Mouse (Mus musculus): ENCODE measurements at regions not wholly inside any gene's neighbourhood (a gene's known extent, or its start where the extent isn't known, plus 50 kb on each side); places are given as distances from the start of the nearest gene placed in this dataset.

DNA sequence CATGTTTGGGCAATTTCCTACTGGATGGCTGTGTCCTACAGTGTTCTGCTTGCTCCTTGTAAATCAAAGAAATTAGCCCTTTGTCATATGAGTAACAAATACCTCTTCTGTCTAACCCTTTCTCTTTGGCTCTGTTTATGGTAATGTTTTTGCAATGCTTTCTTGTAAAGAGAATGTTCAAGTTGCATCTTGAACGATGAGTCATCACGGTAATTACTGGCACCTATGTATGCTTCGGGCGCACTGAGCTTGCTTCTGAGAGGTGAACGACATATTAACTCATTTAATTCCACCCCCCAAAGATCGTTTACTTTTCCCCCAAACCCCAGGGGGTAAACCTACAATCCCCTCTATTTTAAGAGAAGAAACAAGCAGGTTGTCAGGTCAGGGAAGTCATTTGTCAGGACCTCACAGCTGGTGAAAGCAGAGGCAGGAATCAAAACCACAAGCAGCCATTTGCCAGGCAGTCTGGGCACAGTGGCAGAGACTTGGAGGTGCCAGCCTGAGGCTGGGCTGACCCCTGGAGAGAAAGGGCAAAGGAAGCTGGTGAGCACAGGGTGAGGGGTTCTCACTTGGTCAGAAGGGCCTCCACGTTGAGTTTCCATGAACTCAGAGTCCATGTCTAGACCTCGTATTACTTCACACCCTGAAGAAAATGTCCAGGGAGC, 87.6 kb upstream of the Atp1a1 start:
- DNase-seq, result no peak

DNA sequence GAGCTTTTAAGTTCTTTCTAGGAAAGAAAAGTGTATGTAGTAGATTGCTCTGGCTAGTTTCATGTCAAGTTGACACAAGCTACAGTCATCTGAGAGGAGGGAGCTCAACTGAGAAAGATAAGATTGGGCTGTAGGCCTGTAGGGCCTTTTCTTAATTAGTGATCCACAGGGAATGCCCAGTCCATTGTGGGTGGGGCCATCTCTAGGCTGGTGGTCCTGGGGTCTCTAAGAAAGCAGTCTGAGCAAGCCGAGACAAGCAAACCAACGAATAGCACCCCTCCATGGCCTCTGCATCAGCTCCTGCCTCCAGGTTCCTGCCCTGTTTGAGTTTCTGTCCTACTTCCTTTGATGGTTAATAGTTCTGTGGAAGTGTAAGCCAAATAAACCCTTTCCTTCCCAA, 86.3 kb upstream of the Atp1a1 start:
- DNase-seq, result no peak

GRCm38 (mm10) chr3:101690222-101690621, 85.7 kb upstream of the Atp1a1 start:
- DNase-seq, result no peak

DNA sequence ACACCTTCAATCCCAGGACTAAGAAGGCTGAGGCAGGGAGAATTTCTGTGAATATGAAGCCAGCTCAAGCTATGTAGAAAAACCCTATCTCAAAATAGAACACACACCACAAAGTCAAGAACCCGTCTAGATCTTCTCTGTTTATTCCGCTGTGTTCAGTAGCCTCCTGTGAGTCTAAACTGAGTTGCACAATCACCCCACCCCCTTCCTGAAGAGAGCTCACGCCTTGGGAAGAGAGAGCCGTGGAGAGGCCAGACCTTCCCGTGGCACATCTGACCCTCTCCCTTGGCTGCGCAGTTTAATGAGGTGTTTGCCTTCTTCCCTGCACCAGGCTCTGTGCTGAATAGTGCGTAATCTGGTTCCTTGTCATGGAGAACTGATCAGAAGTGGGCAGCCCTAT, 80.7 kb upstream of the Atp1a1 start:
- DNase-seq, result no peak

DNA sequence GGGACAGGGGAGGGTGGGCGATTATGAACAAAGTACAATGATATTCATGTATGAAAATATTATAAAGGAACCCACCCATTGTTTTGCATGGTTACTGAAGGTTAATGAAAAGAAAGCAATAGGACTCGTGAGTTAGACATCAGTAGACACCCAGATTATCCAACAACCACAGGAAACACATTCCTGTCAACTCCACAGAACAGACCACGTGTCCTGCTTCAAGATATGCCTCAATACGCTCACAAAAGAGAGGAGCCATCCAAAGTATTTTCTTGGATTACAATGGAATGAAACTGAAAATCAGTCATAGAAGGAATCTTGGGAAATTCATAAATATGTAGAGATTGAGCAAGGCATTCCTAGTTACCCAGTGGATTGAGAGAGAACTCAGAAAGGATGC, 68.5 kb upstream of the Atp1a1 start:
- DNase-seq, result no peak

GRCm38 (mm10) chr3:101670561-101671001, 66.1 kb upstream of the Atp1a1 start:
- DNase-seq, result no peak

DNA sequence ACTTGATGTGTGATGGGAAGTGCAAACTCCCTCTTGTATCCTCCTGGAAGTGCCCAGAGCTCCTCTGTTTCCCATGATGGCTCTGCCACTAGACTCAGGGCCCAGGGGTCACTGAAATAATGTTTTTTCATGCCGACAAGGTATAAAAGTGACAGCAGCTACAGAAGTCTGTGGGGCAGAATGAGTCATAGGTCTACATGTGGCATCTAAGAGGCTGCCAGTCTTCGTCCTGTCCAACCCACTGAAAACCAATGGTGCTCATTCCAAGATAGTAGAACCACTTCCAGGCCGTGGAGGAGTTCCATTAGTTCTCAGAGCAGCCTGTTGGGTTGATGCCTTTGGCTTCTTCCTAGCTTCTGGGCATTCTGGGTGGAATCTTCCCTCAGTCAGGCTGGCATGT, 65.3 kb upstream of the Atp1a1 start:
- no peak for DNase-seq

DNA sequence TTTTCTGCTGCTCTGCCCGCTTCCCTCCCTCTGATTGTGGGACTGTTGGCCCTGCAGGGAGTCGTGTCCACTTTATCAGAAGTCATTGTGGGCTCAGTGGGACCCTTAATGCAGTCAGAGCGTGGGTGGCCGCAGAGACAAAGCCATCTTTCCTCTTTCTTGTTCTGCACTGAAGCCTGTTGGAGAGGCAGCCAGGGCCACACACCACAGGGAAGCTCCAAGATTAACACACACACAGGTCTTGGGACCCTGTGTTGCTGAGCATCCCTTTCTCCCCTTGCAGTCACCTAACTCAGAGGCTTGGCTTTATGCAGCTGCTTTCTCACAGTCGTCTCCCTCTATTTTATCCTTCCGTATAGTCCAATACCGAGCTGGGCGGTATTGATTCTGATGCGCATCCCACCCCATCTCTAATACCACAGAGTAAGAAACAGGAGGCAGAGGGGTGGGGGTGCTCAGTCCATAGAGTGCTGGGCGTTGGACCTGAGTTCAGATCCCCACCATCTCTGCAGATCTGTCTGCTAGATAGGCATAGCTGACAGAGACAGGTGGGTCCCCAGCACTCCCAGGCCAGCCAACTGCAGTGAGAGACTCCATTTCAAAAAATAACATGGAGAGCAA, 63.4 kb upstream of the Atp1a1 start:
- DNase-seq, result no peak

- DNase-seq, result no peak
Observed at GRCm38 (mm10) chr3:101667186-101667585, 62.7 kb upstream of the Atp1a1 start.

DNA sequence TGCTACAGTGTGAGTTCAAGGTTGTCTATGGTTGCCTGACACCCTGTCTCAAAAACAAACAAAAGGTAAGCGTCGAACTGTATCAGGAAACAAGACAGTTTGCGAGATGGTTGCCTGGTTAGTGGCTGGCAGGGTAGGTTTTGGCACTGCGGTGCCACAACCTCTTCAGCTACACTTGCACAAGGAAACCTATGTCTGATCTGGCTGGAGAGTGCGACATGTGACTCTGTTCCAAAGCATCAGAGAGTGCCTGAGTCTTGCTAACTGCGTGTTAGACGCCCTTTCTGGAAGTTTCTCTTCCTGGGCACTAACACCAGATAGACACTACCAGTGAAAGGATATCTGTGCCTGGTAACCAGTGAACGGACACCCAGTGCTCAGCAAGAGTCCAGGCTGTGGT, 62.1 kb upstream of the Atp1a1 start:
- no peak for DNase-seq

DNA sequence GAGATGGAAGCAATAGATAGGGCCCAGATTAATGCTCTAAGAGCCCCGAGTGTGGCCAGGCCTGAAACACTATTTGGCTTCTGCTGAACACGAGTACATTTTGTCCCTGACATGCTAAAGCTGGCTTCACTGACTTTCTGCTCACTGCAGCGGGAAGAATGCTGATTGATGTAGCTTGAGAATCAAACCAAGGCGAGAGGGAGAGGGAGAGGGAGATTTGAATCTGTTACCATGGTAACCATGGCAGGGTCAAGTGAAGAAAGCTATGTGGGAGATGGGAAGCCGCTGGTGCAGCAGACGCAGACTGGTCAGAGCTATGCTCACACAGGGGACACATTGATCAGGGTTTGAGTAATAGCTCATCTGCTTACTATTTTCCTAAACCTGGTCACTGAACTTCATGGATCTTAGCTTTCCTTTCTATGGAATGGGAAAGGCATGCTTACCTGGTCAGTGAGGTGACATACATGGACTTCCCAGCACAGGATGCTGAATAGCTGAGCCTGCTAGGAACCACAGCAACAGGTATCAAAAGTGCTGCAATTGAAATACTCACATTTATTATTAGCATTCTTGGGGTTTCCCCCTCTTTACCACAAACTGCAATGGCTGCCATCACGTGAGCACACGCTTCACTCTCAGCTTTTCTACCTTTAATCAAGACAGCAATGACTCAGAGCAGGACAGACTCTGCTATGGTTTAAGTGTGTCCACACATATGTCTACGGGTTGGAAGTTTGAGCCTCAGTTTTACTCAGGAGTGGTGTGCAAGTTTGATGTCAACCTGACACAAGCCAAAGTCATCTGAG, 56.9 kb upstream of the Atp1a1 start:
- DNase-seq, result no peak

DNA sequence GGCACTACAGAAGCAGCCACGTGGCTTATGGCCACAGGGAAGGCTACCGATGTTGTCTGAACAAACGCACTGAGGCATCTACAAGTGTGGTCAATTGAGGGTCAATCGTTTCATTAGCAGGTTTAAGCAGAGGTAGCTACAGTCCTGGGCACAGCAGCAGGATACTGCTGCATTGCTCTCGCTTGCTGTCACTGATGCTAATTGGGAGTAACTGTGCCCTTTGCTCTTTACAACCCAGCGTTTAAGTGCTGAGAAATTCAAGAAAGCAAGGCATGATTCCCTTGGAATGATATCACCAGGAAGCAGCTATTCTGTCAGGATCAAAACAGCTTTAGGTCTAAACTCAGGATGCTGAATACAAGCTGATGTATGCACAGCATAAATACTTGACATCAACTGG, 56.2 kb upstream of the Atp1a1 start:
- DNase-seq, result no peak

- no peak for DNase-seq
Observed at GRCm38 (mm10) chr3:101660176-101660575, 55.7 kb upstream of the Atp1a1 start.

- no peak for DNase-seq
Observed at GRCm38 (mm10) chr3:101657979-101658378, 53.5 kb upstream of the Atp1a1 start.

GRCm38 (mm10) chr3:101654720-101655119, 50.2 kb upstream of the Atp1a1 start:
- DNase-seq, result no peak

Measured in adrenal gland, postnatal 25 days (tissue).